Mouse (Mus musculus) heart, adult 2 months (tissue): ENCODE data around the gene Cacna1d.

ENCODE experiments used
- CTCF ChIP-seq: fragments of 200-600 bp; IDR thresholded peaks from 2 replicates; pipeline ENCODE4 v1.8.1; 2022; ENCODE audit warnings: antibody characterized with exemption, mild to moderate bottlenecking, moderate library complexity
- POLR2A ChIP-seq: fragments of 200-500 bp; IDR thresholded peaks from 2 replicates; pipeline ENCODE4 v1.6.1; 2011; ENCODE audit warnings: mild to moderate bottlenecking, low read depth, low read length, control low read depth; ENCODE audit not compliant: insufficient read depth

- TF ChIP-seq POLR2A (no peak), CTCF (no peak)
These were observed 61.6 kb downstream of the Cacna1d start for GRCm38 (mm10) chr14:30429606-30430005.
